Mouse (Mus musculus) thymus, postnatal 25 days (tissue): ENCODE measurements around the gene Minos1.

Experiments
- DNase-seq: peaks from one replicate; pipeline ENCODE4 v3.0.0; 2022

The Minos1 gene

DNA sequence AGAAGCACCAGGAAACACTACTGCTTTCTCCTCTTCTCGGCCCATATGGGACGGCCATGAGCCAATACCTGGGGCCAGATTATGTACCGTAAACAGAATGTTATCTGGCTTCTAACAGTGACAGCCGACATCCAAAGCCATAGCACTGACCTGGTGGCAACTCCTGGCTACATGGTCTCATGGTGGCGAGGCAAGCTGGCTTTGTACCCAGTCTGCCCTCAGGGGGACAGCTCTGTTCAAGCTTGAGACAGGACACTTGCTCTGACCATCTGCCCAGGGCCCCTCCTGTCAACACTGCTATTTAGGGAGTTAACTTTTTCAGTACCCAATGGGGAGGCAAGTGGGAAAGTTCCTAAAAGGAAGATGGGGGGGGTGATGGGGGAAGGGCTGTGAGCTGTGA, 73.6 kb downstream of the Minos1 start:
- DNase-seq = no peak

DNA sequence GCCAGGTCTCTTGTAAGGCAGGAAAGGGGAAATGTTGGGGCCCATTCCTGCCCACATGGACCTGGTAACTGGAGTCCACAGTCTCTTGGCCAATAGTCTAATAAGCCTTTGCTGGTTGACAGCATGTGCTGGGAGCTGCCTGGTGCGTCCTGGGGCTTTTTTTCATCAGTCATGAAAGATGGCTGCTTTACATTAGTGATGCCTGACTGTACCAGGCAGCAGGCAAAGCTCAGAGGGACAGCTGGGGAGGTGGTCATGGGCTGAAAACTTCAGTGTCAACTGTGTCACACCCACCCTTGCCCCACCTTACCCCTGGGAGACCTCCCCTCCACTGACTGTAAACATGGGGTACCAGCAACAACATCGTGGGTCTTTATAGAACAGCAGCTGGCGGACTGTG, 75.2 kb downstream of the Minos1 start:
- DNase-seq = no peak

DNA sequence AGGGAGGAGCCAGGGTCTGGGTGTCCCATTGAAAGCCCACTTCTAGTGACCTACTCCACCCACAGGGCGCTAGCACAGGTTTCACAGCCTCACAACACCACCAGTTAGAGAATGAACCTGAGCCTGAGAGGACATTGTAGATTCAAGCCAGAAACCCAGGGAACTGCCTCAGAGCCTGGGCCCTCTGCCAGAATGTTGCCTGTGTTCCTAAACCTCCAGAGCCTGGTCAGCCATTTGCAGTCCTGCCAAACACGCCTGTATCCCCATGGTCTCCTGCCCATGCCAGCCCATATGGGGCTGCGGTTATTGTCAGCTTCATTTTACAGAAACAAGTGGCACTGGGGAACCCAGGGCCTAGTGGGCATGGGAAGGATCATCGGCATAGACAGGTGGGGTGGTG, 75.6 kb downstream of the Minos1 start:
- DNase-seq = no peak

DNA sequence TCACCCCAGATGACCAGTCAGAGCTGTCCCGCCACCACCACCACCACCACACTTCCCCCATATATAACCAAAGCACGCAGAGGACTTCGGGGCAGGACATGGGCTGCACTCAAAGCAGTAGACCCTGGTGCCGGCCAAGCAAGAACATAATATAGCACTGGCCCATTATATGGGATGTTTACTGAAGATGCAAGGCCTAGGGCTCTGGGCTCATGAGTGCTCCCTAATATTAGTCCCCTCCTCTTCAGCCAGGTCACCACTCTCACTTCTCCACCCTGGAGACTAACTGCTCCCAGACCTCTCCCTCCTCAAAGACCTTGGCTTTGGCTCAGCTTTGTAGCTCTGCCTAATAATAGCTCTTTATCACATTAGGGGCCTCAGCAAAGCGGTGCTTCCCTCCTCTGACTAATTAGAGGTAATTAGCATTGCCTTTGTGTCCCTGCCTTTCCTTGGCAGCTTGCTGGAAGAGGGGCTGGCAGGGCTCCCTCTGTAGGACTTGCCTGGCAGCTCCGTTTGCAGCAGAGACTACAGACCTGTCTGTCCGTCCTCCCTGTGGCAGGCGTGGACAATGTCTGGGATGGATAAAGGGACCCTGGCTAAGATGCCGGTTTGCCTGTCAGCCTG, 76.5 kb downstream of the Minos1 start:
- no peak for DNase-seq

DNA sequence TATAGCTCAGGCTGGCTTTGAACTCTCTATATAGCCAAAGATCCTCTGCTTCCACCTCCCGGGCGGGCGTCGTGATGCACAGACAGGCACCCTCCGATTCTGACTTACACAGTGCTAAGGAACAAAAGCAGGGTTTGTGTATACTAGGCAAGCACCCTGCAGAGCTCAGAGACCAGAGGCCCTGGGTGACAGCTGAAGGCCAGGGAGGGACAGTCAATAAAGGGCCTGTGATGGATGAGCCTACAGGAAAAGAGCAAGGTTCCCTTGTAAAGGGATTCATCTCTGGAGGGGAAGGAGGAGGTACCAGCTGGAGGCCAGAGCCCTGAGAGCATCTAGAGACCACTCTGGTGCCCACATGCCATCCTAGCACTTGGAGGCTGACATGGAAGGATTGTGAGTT, 77.5 kb downstream of the Minos1 start:
- DNase-seq = no peak

DNA sequence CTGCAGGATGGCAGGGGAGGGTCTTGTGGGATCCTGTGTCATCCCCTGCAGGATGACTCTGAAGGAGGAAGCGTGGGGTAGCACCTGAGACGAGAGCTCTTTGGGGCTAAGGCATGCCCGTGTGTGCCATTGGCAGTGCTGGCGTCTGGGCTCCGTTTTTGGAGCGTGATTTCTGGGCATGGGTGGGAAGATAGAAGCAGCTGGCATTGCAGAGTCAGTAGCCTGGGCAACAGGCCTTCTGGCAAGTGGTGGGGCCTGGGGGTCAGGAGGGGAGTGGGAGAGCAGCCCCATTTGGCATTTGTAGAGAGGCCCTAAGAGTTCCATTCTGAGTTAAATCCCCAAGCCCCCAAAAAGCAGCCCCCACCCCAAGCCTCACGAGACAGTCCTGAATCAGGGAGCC, 78.1 kb downstream of the Minos1 start:
- no peak for DNase-seq
